Mouse (Mus musculus): ENCODE data around the gene Bsg. TPM values are rescaled to one million over a fixed set of nuclear protein-coding genes. Genes with fewer than 3 reads are reported as not detected.
"Not testable (repeated sequence)": the region's sequence is repeated elsewhere in the genome, so short reads cannot be mapped to it uniquely, and the experiment has no call there.

Bsg gene
- total RNA-seq, 2 experiments from 2014 or later, result 650 to 673 TPM

GRCm38 (mm10) chr10:79754856-79755516 is 50.7 kb downstream of the Bsg start, which contains the start of gene Fgf22:
TSS of gene Fgf22 (plus strand) at chr10:79755076.
- DNase-seq (ENCODE audit: low spot score in 2 of 2), result peak; percentile 64 to 80
- intact Hi-C loops (cut with DNase I), result no loop called here

GRCm38 (mm10) chr10:79755854-79756253 is 51.6 kb downstream of the Bsg start:
- no peak for DNase-seq (ENCODE audit: low spot score in 2 of 2)
- intact Hi-C loops (cut with DNase I), result no loop called here

DNA sequence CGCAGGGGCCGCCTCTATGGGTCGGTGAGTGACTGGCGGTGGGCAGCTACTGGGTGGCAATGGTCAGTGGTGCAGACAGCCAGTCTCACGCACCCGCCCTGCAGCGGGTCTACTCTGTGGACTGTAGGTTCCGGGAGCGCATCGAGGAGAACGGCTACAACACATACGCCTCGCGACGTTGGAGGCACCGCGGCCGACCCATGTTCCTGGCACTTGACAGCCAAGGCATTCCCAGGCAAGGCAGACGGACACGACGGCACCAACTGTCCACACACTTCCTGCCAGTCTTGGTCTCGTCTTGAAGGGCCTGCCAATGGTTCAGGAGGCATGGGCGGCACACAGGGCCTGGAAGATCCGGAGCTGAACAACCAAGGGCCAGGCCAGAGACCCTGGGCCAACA is 52.4 kb downstream of the Bsg start:
- DNase-seq (ENCODE audit: low spot score in 2 of 2), result no peak
- intact Hi-C loops (cut with DNase I), result no loop called here

DNA sequence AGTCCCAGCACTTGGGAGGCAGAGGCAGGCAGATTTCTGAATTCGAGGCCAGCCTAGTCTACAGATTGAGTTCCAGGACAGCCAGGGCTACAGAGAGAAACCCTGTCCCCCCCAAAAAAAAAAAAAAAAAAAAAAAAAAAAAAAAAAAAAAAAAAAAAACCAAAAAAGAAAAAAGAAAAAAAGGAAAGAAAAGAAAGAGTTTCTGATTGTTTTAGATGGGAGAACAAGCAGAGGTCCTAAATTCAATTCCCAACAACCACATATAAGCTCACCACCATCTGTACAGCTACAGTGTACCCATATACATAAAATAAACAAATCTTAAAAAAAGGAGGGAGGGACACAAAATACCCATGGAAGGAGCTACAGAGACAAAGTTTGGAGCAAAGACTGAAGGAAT is 55.4 kb downstream of the Bsg start:
- intact Hi-C loops (cut with DNase I); DNase-seq (ENCODE audit: low spot score in 2 of 2): not testable (repeated sequence)

GRCm38 (mm10) chr10:79760603-79761143 is 56.4 kb downstream of the Bsg start:
- intact Hi-C loops (cut with DNase I), result no loop called here
- no peak for DNase-seq (ENCODE audit: low spot score in 2 of 2)

Other genes starting within 250 kb of the Bsg start
- gene Vmn2r83, start 235.8 kb upstream of the Bsg start, total RNA-seq (2021), result not detected
- 1 to 10 TPM; 2.3 to 4.3 TPM for gene Plpp2, start 170.7 kb upstream of the Bsg start, total RNA-seq (2021)
- 10 to 100 TPM; 48.2 to 48.4 TPM for gene Mier2, start 149.3 kb upstream of the Bsg start, total RNA-seq (2021)
- gene Theg, start 117.2 kb upstream of the Bsg start, total RNA-seq (2021), result not detected
- gene C2cd4c, start 90.5 kb upstream of the Bsg start, total RNA-seq (2021), result 10 to 100 TPM; 15.2 to 18.6 TPM
- gene Shc2, start 66.6 kb upstream of the Bsg start, total RNA-seq (2021), result 10 to 100 TPM; 42.2 to 44.4 TPM
- under 1 TPM; 0.34 to 0.57 TPM for gene Odf3l2, start 58.8 kb upstream of the Bsg start, total RNA-seq (2021)
- not detected for gene Madcam1, start 39.9 kb upstream of the Bsg start, total RNA-seq (2021)
- 10 to 100 TPM; 82.0 to 82.8 TPM for gene Tpgs1, start 35.1 kb upstream of the Bsg start, total RNA-seq (2021)
- gene Cdc34, start 22.3 kb upstream of the Bsg start, total RNA-seq (2021), result 10 to 100 TPM; 75.9 to 78.0 TPM
- gene Gzmm, start 15.5 kb upstream of the Bsg start, total RNA-seq (2021), result 1 to 10 TPM; 1.5 to 2.4 TPM
- 100 to 1,000 TPM; 111 to 123 TPM for gene Hcn2, start 12.1 kb downstream of the Bsg start, total RNA-seq (2021)
- gene Polrmt, start 42.1 kb downstream of the Bsg start, total RNA-seq (2021), result 10 to 100 TPM; 42.1 to 45.7 TPM
- 1 to 10 TPM; 2.8 to 4.0 TPM for gene Fgf22, start 50.6 kb downstream of the Bsg start, total RNA-seq (2021)
- 10 to 100 TPM; 90.9 to 96.0 TPM for gene Rnf126, start 62.5 kb downstream of the Bsg start, total RNA-seq (2021)
- gene Fstl3, start 72.8 kb downstream of the Bsg start, total RNA-seq (2021), result 1 to 10 TPM; 2.2 to 2.4 TPM
- 1 to 10 TPM in 1 of 2 experiments, under 1 TPM in 1; 0.62 to 1.1 TPM for gene Prss57, start 86.5 kb downstream of the Bsg start, total RNA-seq (2021)
- gene Palm, start 89.1 kb downstream of the Bsg start, total RNA-seq (2021), result 100 to 1,000 TPM; 318 to 348 TPM
- 1 to 10 TPM in 1 of 2 experiments, under 1 TPM in 1; 0.62 to 1.7 TPM for gene Misp, start 116.5 kb downstream of the Bsg start, total RNA-seq (2021)
- 10 to 100 TPM; 48.5 to 52.3 TPM for gene Ptbp1, start 149.9 kb downstream of the Bsg start, total RNA-seq (2021)
- gene Prtn3, start 170.0 kb downstream of the Bsg start, total RNA-seq (2021), result 1 to 10 TPM; 1.4 to 2.4 TPM
- gene Plppr3, start 170.1 kb downstream of the Bsg start, total RNA-seq (2021), result 10 to 100 TPM; 51.1 to 53.3 TPM
- gene Elane, start 181.8 kb downstream of the Bsg start, total RNA-seq (2021), result not detected
- not detected for gene Cfd, start 186.4 kb downstream of the Bsg start, total RNA-seq (2021)
- gene Med16, start 204.4 kb downstream of the Bsg start, total RNA-seq (2021), result 10 to 100 TPM; 57.5 to 59.8 TPM
- gene Gm26602, start 206.4 kb downstream of the Bsg start, total RNA-seq (2021), result not detected
- 1 to 10 TPM; 7.1 to 7.8 TPM for gene Kiss1r, start 212.5 kb downstream of the Bsg start, total RNA-seq (2021)
- gene R3hdm4, start 216.7 kb downstream of the Bsg start, total RNA-seq (2021), result 100 to 1,000 TPM; 366 to 394 TPM
- gene Arid3a, start 222.6 kb downstream of the Bsg start, total RNA-seq (2021), result 1 to 10 TPM; 5.4 to 8.6 TPM

All from left cerebral cortex, postnatal 25 days (tissue).